Mouse (Mus musculus) inflammation-experienced regulatory T-cells, adult 6 months (primary cell): ENCODE results near the gene Cyp4f39. TPM values are rescaled to one million over a fixed set of nuclear protein-coding genes. Genes with fewer than 3 reads are reported as not detected.
A peak's percentile ranks its signal among the peaks of the same experiment; 100 is the strongest.

Experiments used
- ATAC-seq: one replicate; pipeline ENCODE4 v1.8.0; 2017
- polyA plus RNA-seq, 3 experiments: library from polyadenylated mRNA; unstranded; fragments of 100-300 nt; shearing (Covaris generic); gene quantifications; one replicate each; pipeline ENCODE4 v1.2.1; 2017

Gene Cyp4f39
- polyA plus RNA-seq: under 1 TPM in 2 of 3 experiments, not detected in 1; 0.31 to 0.58 TPM

DNA sequence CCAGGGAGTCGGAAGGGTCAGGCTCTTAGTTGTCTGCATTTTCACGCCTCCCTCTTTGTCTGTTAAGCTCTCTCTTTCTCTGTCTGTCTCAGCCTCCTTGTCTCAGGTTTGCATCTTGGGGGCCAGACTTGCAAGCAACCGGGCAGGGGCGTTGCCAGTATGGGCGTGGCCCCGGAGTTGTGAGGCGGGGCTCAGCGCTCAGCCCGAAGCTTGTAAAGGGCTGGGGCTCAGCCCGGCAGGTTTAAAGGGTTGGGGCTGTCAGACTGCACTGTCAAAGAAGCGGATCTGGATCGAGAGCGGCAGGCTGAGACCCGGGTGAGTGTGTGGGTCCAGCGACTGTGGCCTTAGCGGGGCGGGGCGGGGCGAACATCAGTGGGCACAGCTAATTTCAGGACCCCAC lies at the start of gene Cyp4f39:
Cyp4f39 (plus strand) TSS at position 242 of the 400 bp plus-strand sequence.
- ATAC-seq: no peak

DNA sequence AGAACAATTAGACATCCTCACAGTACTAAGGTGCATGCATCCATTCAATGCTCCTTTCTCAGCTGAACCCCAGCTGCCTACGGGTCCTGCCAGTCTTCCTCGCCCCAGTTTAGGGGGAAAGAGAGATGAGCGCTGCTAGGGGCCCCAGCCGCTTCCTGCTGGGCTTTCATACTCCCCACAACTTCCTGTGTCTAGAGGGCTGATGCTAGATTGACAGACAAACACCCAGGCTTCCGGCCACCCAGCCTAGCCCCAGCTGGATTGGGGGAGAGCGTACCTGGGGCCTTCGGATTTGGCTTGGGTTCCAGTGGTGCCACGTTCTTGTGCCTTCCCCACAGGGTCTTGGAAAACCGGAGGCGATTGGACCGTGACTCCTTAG lies 49.8 kb upstream of the Cyp4f39 start:
- peak; percentile 90 for ATAC-seq

DNA sequence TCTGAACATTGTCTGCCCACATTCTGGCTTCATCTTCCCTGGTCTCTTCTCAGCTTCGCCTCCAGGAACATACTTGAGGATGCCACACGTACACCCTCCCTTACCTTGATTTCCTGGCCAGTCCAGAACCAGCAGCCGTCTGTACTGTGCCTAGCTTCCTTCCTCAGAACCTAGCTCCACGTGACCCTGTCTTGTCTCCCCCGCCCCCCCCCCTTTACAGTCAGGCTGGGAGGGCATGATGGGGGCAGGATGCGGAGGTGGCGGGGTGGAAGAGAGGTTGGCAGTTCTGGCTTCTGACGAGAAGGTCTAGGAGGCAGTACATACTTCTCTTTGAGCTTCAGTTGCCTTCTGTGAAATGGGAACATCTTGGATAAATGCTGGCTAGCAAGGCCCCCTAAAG lies 49.1 kb upstream of the Cyp4f39 start, which contains the start of gene Rasal3:
Rasal3 (minus strand) TSS at position 167 of the 400 bp plus-strand sequence.
- peak; percentile 85 for ATAC-seq

DNA sequence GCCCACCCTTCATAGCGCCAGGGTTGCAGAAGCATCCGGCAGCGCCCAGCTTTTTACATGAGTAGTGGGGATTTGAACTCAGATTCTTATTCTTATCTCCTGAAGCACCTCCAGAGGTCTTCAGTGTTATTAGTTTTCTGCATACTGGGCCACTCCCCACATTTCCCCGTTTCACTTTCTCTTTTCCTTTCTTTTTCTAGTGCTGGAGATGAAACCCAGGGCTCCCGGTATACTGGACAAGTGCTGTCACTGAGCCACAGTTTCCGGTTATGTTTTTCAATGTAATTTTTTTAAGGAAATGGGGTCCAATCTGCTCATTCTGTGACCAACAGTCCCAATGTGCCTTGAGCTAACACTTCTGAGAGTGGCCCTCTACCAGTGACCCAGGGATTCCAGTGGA lies 40.6 kb upstream of the Cyp4f39 start:
- ATAC-seq: peak; percentile 43

DNA sequence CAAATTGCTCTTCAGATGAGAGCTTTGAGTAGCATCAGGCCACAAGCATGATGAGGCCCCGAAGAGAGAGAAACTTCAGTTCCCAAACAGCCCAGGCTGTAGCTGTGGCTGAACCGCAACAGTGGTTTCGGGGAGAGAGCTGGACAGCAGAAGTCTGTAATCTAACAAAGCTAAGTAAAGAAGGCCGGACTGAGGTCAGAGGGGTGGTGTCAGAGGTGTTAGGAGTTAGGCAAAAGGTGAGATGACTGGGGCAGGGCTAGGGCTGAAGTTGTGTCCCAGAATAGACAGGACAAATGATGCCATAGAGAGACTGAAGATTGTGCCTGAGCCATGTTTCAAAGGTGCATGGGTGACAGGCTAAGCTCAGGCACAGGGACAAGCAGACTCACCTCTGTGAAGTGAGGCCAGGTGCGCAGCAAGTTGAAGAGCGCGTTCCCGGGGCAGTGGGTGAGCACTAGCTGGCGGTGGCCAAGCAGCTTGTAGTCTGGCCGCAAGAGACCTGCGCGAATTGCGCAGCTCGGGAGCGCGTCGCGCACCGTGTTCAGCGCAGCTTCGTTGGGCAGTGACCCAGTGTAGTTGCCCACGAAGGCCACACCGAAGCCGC lies 37.0 kb upstream of the Cyp4f39 start:
- ATAC-seq: no peak

DNA sequence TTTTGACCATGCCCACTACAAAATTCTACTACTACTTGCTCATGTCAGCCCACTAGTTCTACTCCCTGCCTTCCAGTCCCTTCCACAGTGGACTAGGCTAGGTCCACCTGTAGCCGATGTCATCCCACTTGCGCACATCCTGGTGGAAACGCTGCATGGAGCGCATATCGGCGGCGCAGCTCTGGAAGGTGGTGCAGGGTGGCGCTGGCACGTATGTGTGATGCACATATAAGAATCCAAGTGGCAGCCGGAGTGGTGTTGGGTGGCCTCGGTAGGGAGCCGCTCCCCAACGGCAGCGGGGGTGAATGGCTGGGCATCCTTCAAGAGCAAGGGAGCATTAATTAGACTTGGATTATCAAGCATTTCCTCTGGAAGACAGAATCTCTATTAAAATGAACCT lies 35.8 kb upstream of the Cyp4f39 start:
- ATAC-seq: no peak

DNA sequence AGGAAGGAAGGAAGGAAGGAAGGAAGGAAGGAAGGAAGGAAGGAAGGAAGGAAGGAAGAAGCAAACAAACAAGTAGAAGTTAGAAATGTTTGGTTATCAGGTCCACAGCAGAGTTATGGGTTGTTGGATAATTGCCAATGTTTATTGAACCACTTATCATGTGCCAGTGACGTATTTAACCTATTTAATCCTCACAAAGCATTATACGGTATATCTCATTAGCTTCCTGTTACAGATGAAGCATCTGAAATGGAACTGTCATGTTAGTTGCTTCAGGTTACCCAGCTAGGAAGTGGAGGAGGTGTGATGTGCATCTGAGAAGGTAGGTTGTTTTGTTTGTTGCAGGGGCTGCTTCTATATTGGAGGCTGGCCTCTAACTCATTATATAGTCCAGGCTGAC lies 32.5 kb upstream of the Cyp4f39 start:
- ATAC-seq: no peak

DNA sequence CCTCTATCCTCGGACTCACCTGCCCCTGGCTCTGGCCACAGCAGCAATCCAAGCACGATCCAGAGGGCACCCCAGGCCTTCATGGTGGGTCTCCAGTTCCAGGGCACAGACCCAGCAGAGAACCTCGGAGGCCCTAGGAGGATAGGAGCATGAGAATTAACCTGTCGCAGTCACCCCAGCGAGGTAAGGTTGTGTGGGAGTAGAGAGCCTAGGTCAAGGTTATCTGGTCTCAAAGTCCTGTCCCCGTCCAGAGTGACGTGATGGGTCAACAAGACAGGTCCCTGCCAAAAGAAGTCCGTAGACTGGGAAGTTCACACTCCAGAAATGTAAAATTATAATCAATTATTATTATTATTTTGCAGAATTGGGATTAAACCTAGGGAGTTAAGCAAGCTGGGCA lies 31.7 kb upstream of the Cyp4f39 start:
- ATAC-seq: no peak

DNA sequence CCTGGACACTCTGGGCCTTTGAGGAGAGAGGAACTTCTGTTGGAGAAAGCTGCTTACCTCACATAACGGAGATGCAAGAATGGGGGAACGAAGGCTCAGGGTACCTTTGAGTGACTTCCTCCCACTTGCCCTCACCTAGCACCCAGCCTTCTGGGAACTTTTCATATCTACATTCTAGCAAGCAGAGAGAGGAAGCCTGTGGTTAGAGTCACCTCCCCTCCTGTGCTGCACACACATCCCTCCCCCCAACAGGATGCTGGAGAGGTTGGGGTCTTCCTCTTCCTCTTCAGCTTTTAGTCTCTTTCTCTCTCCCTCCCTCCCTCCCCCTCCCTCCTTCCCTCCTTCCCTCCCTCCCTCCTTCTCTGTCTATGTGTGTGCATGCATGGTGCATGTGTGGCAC lies 28.5 kb upstream of the Cyp4f39 start, which contains the start of gene Pglyrp2:
Pglyrp2 (minus strand) TSS at position 134 of the 400 bp plus-strand sequence.
- ATAC-seq: peak; percentile 98

DNA sequence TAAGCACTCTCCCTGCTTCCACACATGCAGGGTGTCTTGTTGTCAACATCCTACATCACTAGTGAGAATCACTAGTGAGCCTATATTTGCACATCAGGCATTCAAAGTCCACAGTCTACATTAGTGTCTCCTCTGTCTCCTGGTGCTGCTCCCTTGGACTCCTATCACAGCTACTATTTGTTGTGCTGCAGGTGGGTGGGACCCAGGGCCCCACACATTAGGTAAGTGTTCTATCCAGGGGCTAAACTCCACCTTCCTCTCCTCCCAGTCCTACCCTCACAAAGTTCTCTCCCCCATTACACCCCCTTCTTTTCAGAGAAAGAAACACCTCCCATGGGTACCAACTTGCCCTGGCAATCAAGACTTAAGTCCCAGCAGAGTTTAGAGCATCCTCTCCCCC lies 25.9 kb upstream of the Cyp4f39 start:
- ATAC-seq: no peak

DNA sequence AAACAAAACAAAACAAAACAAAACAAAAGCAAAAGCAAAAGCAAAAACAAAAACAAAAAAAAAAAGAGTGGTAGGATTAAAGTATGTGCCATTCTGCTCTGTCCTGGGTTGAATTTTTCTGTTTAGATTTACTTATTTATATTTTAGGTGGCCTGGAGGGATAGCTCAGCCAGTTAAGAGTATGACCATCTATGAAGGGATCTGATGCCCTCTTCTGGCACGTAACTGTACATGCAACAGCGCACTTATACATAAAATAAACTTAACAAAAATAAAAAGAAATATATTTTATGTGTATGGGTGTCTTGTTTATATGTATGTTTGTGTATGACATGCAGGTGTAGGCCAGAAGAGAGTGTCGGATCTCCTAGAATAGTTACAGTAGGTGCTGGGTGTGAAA lies 20.6 kb upstream of the Cyp4f39 start:
- ATAC-seq: peak; percentile 41

DNA sequence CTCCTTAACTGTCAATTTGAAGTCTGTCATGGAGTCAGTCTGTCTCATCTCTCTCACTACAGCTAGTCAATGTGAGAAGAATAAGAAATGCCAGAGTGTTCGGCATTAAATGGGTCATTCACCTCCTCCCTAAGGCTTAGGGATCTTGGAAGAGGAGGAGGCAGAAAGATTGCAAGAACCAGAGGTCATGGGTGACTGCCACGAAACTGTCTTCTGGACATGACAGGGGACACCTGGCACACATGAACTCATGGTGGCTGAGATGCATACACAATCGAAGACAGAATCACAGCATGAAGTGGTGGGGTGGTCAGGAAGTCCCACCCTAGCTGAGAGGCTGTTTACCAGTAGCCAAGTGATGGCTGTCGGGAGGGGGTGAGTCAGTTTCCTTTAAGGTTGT lies 18.2 kb upstream of the Cyp4f39 start:
- ATAC-seq: no peak

DNA sequence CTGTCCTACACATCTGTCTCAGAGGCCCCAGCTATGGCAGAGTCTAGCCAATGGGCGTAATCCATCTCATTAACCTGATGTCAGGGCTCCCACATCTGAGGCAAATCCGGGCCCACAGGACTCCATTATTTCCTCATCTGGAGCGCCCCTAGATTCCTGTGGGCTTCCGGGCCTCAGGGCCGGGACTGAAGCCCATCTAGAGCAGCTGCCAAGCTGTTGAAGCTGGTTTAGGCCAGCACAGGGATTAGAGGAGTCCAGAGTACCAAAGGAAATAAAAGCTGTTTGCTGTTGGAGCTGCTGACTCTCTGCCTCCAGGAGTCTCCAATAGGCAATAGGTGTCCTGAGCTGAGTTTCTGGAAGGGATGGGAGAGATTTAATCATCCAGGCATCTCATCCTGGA lies 17.4 kb upstream of the Cyp4f39 start:
- no peak for ATAC-seq

DNA sequence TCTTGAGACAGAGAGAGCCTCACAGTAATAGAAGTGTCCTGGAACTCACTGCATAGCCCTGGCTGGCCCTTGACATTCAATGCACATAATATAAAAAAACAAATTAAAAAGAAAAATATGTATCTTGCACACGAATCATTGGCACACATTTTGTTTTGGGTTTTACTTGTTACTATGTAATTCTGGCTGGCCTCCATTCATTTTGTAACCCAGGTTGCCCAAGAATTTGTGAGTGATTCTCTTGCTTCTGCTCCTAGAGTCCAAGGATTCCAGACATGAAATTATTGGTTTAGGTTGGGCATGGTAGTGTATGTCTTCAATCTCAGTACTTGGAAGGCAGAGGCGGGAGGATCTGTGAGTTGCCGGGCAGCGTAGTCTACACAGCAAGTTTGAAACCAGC lies 15.4 kb upstream of the Cyp4f39 start:
- no peak for ATAC-seq

DNA sequence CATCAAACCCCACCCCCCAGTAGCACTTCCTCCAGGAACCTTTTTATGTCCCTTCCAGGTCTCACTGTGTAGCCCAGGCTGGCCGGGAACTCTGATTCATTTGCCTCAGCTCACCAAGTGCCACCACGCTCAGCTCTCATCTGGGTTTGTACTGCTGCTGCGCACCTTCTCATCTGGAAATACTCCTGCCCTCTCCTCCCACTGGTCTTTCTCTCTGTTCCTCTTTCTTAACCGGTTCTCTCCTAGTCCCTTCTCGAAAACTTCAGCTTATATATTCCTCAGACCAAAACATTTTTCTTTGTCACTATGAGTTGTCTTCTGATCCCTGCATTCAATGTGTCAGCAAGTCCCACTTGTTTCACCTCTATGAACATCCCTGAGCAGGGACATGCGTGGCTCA lies 9.3 kb upstream of the Cyp4f39 start:
- ATAC-seq: no peak

DNA sequence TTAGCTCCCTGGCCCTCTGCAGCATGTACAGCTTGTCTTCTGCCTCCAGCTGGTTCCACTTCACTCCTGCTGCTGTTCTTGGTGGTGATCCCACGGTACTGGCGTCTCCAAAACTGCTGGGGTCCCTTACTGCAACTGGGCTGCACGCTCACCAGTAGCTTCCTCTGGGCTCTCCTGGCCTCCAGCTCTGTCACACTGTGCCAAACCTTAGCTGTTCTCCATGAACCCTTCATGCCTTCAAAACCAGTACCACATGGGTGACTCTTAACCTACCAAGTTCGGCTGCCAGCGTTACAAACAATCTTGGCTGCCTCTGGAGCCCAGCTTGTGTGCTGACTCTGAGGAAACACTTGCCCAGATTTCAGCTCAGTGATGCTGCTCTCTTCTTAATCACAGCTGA lies 7.5 kb upstream of the Cyp4f39 start:
- ATAC-seq: no peak

DNA sequence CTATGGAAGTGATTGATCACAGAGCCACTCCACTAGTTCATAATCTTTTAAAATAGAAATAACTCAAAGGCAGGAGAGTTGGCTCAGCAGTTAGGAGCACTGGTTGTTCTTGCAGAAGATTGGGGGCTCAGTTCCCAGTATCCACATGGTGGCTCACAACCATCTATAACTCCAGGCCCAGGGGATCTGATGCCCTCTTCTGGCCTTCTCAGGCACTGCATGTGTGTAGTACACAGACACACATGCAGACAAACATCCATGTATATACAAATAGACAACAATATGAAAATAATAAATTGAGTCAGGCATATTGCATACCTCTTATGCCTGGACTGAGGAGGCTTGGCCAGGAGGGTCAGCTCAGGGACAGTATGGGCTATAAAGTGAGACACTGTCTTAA lies 5.3 kb upstream of the Cyp4f39 start:
- ATAC-seq: no peak

DNA sequence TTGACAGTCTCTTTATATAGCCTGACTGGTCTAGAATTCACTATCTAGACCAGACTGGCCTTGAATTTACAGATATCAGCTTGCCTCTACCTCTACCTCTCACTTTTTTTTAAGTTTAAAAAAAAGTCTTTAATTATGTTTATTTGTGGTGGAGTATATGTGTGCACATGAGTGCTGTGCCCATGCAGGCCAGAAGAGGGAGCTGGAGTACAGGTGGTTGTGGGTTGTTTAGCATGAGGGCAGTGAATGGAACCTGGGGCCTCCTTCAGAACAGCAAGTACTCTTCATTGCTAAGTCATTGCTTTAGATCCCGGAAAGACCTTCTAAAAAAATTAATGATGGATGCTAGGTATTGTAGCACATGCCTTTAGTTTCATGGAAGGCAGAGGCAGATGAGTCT lies 3.5 kb upstream of the Cyp4f39 start:
- no peak for ATAC-seq

DNA sequence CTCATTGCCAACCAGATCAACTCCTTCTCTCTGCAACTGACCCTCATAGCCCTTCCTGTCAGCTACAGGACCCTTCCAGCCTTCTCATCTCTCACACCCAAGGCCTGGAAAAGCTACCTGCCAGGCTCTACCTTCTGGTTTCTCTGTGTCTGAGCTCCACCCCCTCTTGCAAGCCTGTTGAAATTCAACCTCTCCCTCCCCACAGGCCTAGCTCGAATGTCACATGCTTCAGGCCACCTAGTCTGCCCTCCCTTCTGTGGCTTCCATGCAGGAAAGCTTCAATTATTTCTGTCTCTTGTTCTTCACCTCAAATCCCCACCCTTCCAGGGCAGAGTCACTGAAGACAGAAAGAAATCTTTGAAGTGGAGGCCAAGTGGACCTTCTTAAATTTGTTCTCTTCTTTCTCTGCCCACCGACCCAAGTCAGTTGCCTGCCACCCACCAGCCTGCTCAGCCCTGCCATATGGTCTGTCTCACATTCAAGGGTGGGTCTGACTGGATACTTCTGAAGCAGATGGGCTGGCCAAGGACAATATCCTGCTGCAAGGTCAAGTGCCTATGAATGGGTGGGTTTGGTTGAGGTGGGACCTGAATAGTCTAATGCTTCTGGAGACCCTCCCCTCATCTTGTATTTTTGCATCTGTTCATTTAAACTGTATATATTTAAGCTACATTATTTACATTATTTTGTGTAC lies 1.5 kb upstream of the Cyp4f39 start:
- ATAC-seq: no peak

DNA sequence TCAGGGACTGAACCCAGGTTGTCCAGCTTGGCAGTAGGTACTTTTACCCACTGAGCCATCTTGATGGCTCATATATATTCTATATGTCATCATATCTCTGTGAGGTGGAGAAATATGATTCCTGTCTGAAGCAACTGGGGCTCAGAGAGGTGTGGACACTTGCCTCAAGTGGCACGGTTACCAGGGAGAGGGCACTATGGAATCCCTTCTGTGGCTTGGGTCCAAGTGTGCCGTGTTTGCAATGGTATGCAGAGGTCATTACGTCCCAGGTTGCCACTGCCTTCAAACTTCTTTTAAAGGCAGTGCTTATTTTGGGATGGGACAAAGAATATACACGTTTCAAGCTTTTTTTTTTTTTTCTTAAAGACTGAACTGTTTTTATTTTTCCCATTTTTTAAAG lies 1.7 kb downstream of the Cyp4f39 start:
- ATAC-seq: no peak

DNA sequence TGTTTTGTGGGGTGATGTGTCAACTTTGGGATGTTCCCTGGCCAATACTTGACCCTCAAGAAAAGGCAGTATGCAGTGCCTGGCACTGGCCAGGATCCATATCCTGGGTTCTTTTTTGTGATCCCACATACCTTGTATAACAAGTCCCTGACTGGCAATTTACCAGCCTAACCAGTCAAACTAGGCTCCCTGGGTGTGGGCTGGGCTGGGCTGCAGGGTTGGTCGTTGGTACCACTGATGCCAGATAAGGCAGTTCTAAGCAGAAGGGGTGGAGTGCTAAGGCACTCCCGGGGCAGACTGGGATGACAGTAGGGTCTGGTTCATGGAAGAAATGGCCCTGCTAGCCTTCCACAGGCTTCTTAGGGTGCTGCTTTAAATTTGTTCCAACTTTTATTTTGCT lies 2.5 kb downstream of the Cyp4f39 start:
- no peak for ATAC-seq

DNA sequence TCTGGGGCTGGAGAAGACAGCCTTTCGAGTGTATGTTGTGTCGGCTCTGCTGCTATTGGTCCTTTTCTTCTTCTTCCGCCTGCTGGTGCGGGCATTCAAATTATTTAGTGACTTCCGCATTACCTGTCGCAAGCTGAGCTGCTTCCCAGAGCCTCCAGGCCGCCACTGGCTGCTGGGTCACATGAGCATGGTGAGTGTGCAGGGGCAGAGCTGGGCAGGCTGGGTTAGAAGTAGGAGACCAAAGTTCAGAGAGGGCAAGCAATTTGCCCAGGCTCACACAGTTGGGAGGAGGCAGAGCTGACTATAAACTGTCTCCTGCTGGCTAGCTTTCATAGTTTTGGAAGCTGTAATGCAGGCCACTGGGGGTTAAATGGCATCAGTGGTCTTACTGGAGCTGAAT lies 16.0 kb downstream of the Cyp4f39 start:
- no peak for ATAC-seq

DNA sequence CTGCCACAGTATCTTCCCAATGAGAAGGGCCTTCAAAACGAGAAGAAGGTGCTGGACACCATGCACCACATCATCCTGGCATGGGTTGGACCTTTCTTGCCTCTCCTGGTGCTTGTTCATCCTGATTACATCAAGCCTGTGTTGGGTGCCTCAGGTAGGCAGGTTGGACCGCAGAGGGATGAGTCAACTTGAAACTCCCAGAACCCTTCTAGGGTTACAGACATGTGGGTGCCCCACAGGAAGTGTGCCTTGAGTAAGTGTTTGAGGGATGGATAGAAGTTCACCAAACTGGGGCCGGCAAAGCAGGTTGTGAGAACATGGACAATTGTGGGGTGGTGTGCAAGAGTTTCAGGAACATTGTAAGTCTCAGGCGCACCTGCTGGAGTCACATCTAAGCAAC lies 18.3 kb downstream of the Cyp4f39 start:
- ATAC-seq: peak; percentile 99

DNA sequence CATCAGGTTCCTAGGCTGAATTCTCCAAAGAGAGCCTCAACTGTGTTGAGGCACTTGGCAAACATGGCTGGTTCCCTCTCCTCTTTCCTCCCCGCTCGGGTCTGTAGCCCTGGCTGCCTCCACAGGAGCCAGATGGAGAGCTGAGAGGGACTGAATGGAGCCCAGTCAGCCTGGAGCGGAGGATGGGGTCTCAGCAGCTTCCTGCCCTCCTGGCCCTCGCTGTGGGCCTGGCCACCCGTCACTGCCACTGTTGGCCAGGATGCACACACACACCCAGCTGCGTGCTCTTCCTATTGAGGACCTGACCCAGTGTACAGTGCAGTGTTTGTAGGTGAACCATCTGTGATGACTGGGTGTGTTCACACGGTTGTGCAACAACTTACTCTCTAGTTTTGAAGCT lies 19.7 kb downstream of the Cyp4f39 start:
- no peak for ATAC-seq
